Mouse (Mus musculus) E14TG2a.4 (cell line): Measurements from ENCODE around the gene Ino80d.

Source experiments
- CTCF ChIP-seq: conservative IDR thresholded peaks from 2 replicates; pipeline ENCODE4 v1.5.1; 2014; ENCODE audit warnings: low read length
- NANOG ChIP-seq: IDR thresholded peaks from 2 replicates; pipeline ENCODE4 v1.6.1; 2014; ENCODE audit warnings: borderline replicate concordance, low read length, mixed read lengths

DNA sequence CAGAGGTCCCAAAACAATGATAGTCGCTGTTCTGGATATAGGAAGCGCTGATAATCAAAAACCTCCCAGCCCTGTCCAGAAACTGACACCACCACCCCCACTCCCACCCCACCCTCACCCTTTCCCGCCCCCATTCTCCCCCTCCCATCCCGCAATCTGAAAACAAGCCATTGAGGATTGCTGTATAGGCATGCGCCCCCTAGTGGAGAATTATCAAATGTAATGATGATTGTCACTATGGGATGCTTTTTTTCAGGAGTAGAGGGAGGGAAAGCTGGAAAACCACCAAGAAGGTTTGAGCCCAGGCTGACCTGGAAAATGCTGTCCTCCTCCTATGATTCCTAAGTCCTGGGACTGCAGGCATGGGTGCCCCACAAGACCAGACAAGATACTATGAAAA, 147.6 kb downstream of the Ino80d start:
- TF ChIP-seq CTCF (no peak; the same call in 1 of the 2 replicates), NANOG (no peak)
